1 mouse cellular context compared by ENCODE assay signal in the genomic region with DNA sequence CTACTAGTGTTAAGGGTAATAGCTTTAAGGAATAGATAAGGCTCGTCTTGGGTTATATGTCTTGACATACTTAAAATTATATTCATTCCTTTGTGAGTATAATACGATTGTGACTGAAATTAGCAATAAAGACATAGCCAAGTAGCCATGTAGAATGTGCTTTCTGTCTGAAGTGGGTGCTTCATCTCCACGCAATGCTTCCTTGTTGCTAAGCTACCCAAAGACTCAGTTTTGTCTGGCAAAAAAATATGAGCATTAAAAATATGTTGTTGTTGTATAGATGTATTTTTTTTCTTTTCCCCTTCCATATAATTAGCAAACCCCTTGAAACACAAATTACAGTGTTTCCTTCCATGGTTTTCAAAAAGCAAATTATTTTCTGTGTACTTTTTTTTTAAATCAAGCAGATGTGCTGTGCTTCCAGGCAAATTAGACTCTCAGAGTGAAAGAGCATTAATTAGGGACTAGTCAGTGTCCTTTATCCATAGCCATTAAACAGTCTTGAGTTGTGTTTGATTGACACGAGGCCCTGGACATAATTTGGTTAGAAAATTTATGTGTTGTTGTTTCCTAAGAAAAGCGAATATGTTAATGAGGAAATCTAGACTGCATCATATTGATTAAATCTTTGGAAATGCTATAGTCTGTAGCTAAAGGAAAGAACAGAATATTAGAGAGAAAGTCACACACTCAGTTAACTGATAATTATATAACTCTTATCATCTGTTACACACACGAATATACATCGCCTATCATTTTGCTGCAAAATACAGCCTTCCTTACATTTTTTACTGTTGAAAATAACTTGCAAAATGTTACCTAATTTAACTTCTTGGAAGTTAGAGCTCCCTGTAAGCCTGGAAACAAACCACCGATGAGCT.
TF ChIP-seq lines count a peak whose summit lies in the region.

No protein-coding gene starts in this region.

TF ChIP-seq in MEL, 35 proteins besides CTCF, POLR2A, EP300 and RAD21 (continued from another document):
- no peak for TF ChIP-seq JUND (IDR thresholded peaks at IDR 0.05; ENCODE audit: low read depth, low read length)
- no peak for TF ChIP-seq MAX (IDR thresholded peaks at IDR 0.05; ENCODE audit: low read length)
- peak; percentile 90 for TF ChIP-seq TCF12 (IDR thresholded peaks at IDR 0.05; ENCODE audit: low read depth, low read length)
- TF ChIP-seq TBP (IDR thresholded peaks at IDR 0.05; ENCODE audit: low read depth, low read length): no peak
- TF ChIP-seq ZKSCAN1 (IDR thresholded peaks at IDR 0.05; ENCODE audit: low read depth, low read length): no peak
- no peak for TF ChIP-seq ZNF384 (IDR thresholded peaks at IDR 0.05; ENCODE audit: low read depth, low read length)
- TF ChIP-seq GABPA (IDR thresholded peaks at IDR 0.05; ENCODE audit: low read depth, low read length): no peak
- TF ChIP-seq GATA1 (IDR thresholded peaks at IDR 0.05; ENCODE audit: low read depth, low read length): peak; percentile 75; the same call in 1 of the 2 replicates
- TF ChIP-seq ZC3H11A (IDR thresholded peaks at IDR 0.05; ENCODE audit: low read depth, low read length): no peak
- TF ChIP-seq KAT2A (conservative IDR thresholded peaks at IDR 0.05; ENCODE audit: low read depth, low read length): no peak
- TF ChIP-seq SIN3A (IDR thresholded peaks at IDR 0.05; ENCODE audit: low read length): peak; percentile 74
- no peak for TF ChIP-seq SMC3 (IDR thresholded peaks at IDR 0.05; ENCODE audit: low read depth, low read length)
- TF ChIP-seq NRF1 (IDR thresholded peaks at IDR 0.05; ENCODE audit: insufficient read depth, low read depth, low read length, poor library complexity, severe bottlenecking): no peak
- TF ChIP-seq CHD2 (IDR thresholded peaks at IDR 0.05; ENCODE audit: low read length): no peak
- TF ChIP-seq NELFE (IDR thresholded peaks at IDR 0.05; ENCODE audit: low read depth, low read length): no peak
- no peak for TF ChIP-seq BHLHE40 (IDR thresholded peaks at IDR 0.05; ENCODE audit: borderline replicate concordance, low read depth, low read length)
- peak; percentile 66; the same call in 1 of the 2 replicates for TF ChIP-seq RCOR1 (IDR thresholded peaks at IDR 0.05; ENCODE audit: low read depth, low read length)
- TF ChIP-seq UBTF (IDR thresholded peaks at IDR 0.05; ENCODE audit: borderline replicate concordance, insufficient read depth, low read depth, low read length): no peak
- TF ChIP-seq TAL1 (IDR thresholded peaks at IDR 0.05; ENCODE audit: low read length): no peak
- peak; percentile 86 for TF ChIP-seq ETS1 (IDR thresholded peaks at IDR 0.05; ENCODE audit: low read depth, low read length)
- TF ChIP-seq ELF1 (IDR thresholded peaks at IDR 0.05; ENCODE audit: low read depth, low read length): no peak
- TF ChIP-seq MXI1 (IDR thresholded peaks at IDR 0.05; ENCODE audit: low read depth, low read length): no peak; the same call in 1 of the 2 replicates
- TF ChIP-seq ZMIZ1 (IDR thresholded peaks at IDR 0.05; ENCODE audit: low read depth, low read length): no peak
- TF ChIP-seq MAFK (IDR thresholded peaks at IDR 0.05; ENCODE audit: borderline replicate concordance, low read depth, low read length): no peak
- TF ChIP-seq MAZ (IDR thresholded peaks at IDR 0.05; ENCODE audit: low read depth, low read length): no peak
- no peak for TF ChIP-seq POLR2AphosphoS2 (IDR thresholded peaks at IDR 0.05; ENCODE audit: low read length)
- TF ChIP-seq CHD1 (IDR thresholded peaks at IDR 0.05; ENCODE audit: low read depth, low read length): no peak
- no peak; the same call in 1 of the 2 replicates for TF ChIP-seq HCFC1 (IDR thresholded peaks at IDR 0.05; ENCODE audit: low read depth, low read length)
- no peak for TF ChIP-seq USF2 (IDR thresholded peaks at IDR 0.05; ENCODE audit: borderline replicate concordance in 1 of 2, insufficient read depth in 1 of 2, low read depth in 1 of 2, low read length in 2 of 2)
